In genomic region chr3:62103101-62103500, GRCm38 (mm10) we compare ENCODE assay signal across 19 mouse cellular contexts.
DNase-seq lines count a peak whose midpoint lies in the region; ATAC-seq and TF ChIP-seq lines count a peak whose summit lies in the region.
"Had no signal": no experiment of that assay in that cellular context is flagged by ENCODE, and none has a peak within 500 bp of the region (broad histone marks: within the 10 kb centered on the region; RNA-seq: fewer than 3 reads in every experiment).

No protein-coding gene starts in this region.

- no peak for TF ChIP-seq CTCF in midbrain, postnatal 0 days (IDR thresholded peaks at IDR 0.05)

- H3K4me3 ChIP-seq in heart, embryonic 12.5 days, result no peak overlapping the region
- no peak overlapping the region for H3K4me3 ChIP-seq in midbrain, postnatal 0 days (ENCODE audit: low read depth, low read length)
- H3K4me3 ChIP-seq: hindbrain, embryonic 15.5 days; intestine, embryonic 15.5 days had no signal

- no peaks in the 10 kb centered on the region for H3K27me3 ChIP-seq in heart, embryonic 12.5 days (replicated peaks)
- no peaks in the 10 kb centered on the region for H3K27me3 ChIP-seq in midbrain, postnatal 0 days (ENCODE audit: insufficient read depth, low read length)
- H3K27me3 ChIP-seq: hindbrain, embryonic 15.5 days; intestine, embryonic 15.5 days had no signal

- no peaks in the 10 kb centered on the region for H3K4me1 ChIP-seq in heart, embryonic 12.5 days (replicated peaks)
- no peaks in the 10 kb centered on the region for H3K4me1 ChIP-seq in midbrain, postnatal 0 days (ENCODE audit: insufficient read depth, low read length)
- H3K4me1 ChIP-seq: hindbrain, embryonic 15.5 days; intestine, embryonic 15.5 days had no signal

- H3K9me3 ChIP-seq in heart, embryonic 12.5 days (replicated peaks), result no peaks in the 10 kb centered on the region
- no peaks in the 10 kb centered on the region for H3K9me3 ChIP-seq in midbrain, postnatal 0 days (ENCODE audit: low read length)
- H3K9me3 ChIP-seq: G1E; hindbrain, embryonic 15.5 days; intestine, embryonic 15.5 days had no signal

- no peak overlapping the region for H3K27ac ChIP-seq in heart, embryonic 12.5 days (ENCODE audit: poor library complexity, severe bottlenecking)
- no peak overlapping the region for H3K27ac ChIP-seq in midbrain, postnatal 0 days (ENCODE audit: low read depth, low read length)
- H3K27ac ChIP-seq: hindbrain, embryonic 15.5 days; intestine, embryonic 15.5 days had no signal

- no peak overlapping the region for H3K4me2 ChIP-seq in heart, embryonic 12.5 days
- H3K4me2 ChIP-seq in midbrain, postnatal 0 days (ENCODE audit: low read depth, low read length, poor library complexity, severe bottlenecking), result no peak overlapping the region
- H3K4me2 ChIP-seq: hindbrain, embryonic 15.5 days; intestine, embryonic 15.5 days had no signal

- H3K9ac ChIP-seq in heart, embryonic 12.5 days, result no peak overlapping the region
- no peak overlapping the region for H3K9ac ChIP-seq in midbrain, postnatal 0 days (replicated peaks; ENCODE audit: low read length, poor library complexity, severe bottlenecking)
- H3K9ac ChIP-seq: hindbrain, embryonic 15.5 days; intestine, embryonic 15.5 days had no signal

- 33% methylated on average over 5 of the region's 5 CpGs for WGBS in heart, embryonic 12.5 days
- 67% methylated on average over 5 of the region's 5 CpGs for WGBS in midbrain, postnatal 0 days

- no peaks in the 10 kb centered on the region for H3K36me3 ChIP-seq in heart, embryonic 12.5 days
- no peaks in the 10 kb centered on the region for H3K36me3 ChIP-seq in midbrain, postnatal 0 days (ENCODE audit: insufficient read depth, low read length)
- H3K36me3 ChIP-seq: G1E; hindbrain, embryonic 15.5 days; intestine, embryonic 15.5 days had no signal

- peak; percentile 7 to 16 for DNase-seq in adrenal gland, adult (ENCODE audit: inconsistent age in 2 of 2, low spot score in 1 of 2)
- DNase-seq in adrenal gland, postnatal 4 days (ENCODE audit: low spot score in 2 of 2), result no peak
- DNase-seq in heart, adult 9 months (ENCODE audit: low spot score in 2 of 2), result no peak
- DNase-seq in kidney, adult 8-10 months, result peak; percentile 7 to 43
- DNase-seq in kidney, postnatal 14 days, result peak; percentile 63
- DNase-seq in midbrain, postnatal 0 days (ENCODE audit: low spot score), result no peak
- DNase-seq in B cell, adult 2 months, result no peak
- DNase-seq: cerebellum, adult 18-20 months; cerebellum, postnatal 25 days; left cerebral cortex, postnatal 4 days; liver; lung, adult 18-20 months; lung, postnatal 36 days; right cerebral cortex, postnatal 4 days; thymus, adult 2 months had no signal

- peak; percentile 53 for ATAC-seq in heart, embryonic 12.5 days (ENCODE audit: insufficient number of reproducible peaks, low FRiP score)
- no peak for ATAC-seq in midbrain, postnatal 0 days (ENCODE audit: low FRiP score)
- ATAC-seq: intestine, embryonic 15.5 days had no signal

Comparison
In these comparisons a context has a peak if more than half of its experiments do, and no peak if none do; other contexts are left out.
1. DNase-seq: peak in adrenal gland, adult (2 of 2), kidney, adult 8-10 months (2 of 2) and kidney, postnatal 14 days (single experiment); none in adrenal gland, postnatal 4 days (0 of 2), heart, adult 9 months (0 of 2), midbrain, postnatal 0 days (single experiment) and B cell, adult 2 months (0 of 2).